ENCODE assay signal across 31 mouse cellular contexts in genomic region chrX:108724241-108724640, GRCm38 (mm10). TPM values are rescaled to one million over a fixed set of nuclear protein-coding genes. Genes with fewer than 3 reads are reported as not detected.
"Had no signal": no experiment of that assay in that cellular context is flagged by ENCODE, and none has a peak within 500 bp of the region (broad histone marks: within the 10 kb centered on the region; RNA-seq: fewer than 3 reads in every experiment).

No protein-coding gene starts in this region.

- H3K36me3 ChIP-seq: liver, embryonic 12.5 days; liver, embryonic 15.5 days; midbrain, embryonic 12.5 days; midbrain, embryonic 15.5 days; neural tube, embryonic 12.5 days; neural tube, embryonic 15.5 days had no signal

- H3K9ac ChIP-seq: liver, embryonic 12.5 days; liver, embryonic 15.5 days; midbrain, embryonic 12.5 days; midbrain, embryonic 15.5 days; neural tube, embryonic 12.5 days; neural tube, embryonic 15.5 days had no signal

- H3K4me3 ChIP-seq: left cerebral cortex, adult 2 months; liver, embryonic 12.5 days; liver, embryonic 15.5 days; midbrain, embryonic 12.5 days; midbrain, embryonic 15.5 days; neural tube, embryonic 12.5 days; neural tube, embryonic 15.5 days had no signal

- H3K4me1 ChIP-seq: liver, embryonic 12.5 days; liver, embryonic 15.5 days; midbrain, embryonic 12.5 days; midbrain, embryonic 15.5 days; neural tube, embryonic 12.5 days; neural tube, embryonic 15.5 days had no signal

- H3K27me3 ChIP-seq: liver, embryonic 12.5 days; liver, embryonic 15.5 days; midbrain, embryonic 12.5 days; midbrain, embryonic 15.5 days; neural tube, embryonic 12.5 days; neural tube, embryonic 15.5 days had no signal

- DNase-seq: kidney, adult 11 months; kidney, adult 9 months; kidney, postnatal 10 days; kidney, postnatal 4 days; layer of hippocampus, postnatal 36 days; lung, adult 18-20 months; lung, postnatal 14 days; right cerebral cortex, adult 18-20 months; right cerebral cortex, postnatal 14 days; right cerebral cortex, postnatal 4 days; thymus, adult 2 months; thymus, postnatal 14 days; thymus, postnatal 4 days had no signal

- H3K27ac ChIP-seq: left cerebral cortex, adult 2 months; liver, embryonic 12.5 days; liver, embryonic 15.5 days; macrophage; midbrain, embryonic 12.5 days; midbrain, embryonic 15.5 days; neural tube, embryonic 12.5 days; neural tube, embryonic 15.5 days; stomach, postnatal 0 days had no signal

RNA-seq across cellular contexts. Expression of gene Gm379, which starts 59.5 kb away (rescaled TPM):
- total RNA-seq: layer of hippocampus, adult 18-20 months; layer of hippocampus, postnatal 10 days; layer of hippocampus, postnatal 36 days; left cerebral cortex, adult 2 months; left cerebral cortex, postnatal 10 days; left cerebral cortex, postnatal 36 days; megakaryocyte, adult 5-6 weeks had no signal
- polyA plus RNA-seq: limb, embryonic 11.5 days; limb, embryonic 14.5 days; liver, embryonic 12.5 days; lung, embryonic 16.5 days; macrophage; midbrain, embryonic 12.5 days; midbrain, embryonic 15.5 days; neural tube, embryonic 12.5 days; neural tube, embryonic 15.5 days; stomach, embryonic 14.5 days; thymus, adult 2 months had no signal
